Mouse (Mus musculus): ENCODE results near the gene Gm17581. TPM values are rescaled to one million over a fixed set of nuclear protein-coding genes. Genes with fewer than 3 reads are reported as not detected.

Gm17581 gene
- total RNA-seq, 2 experiments from 2014 or later, result not detected

GRCm38 (mm10) chr2:155694564-155694963 lies 41.1 kb downstream of the Gm17581 start:
- no peak for DNase-seq
- intact Hi-C loops (cut with DNase I), result loop anchor here (5.0 to 10.0 kb wide), 2 partner anchors 123 to 260 kb away; partner anchors contain the start of genes BC029722 and Cep250

GRCm38 (mm10) chr2:155693136-155693535 lies 42.5 kb downstream of the Gm17581 start:
- intact Hi-C loops (cut with DNase I), result loop anchor here (2.0 to 10.0 kb wide), 3 partner anchors 38 to 262 kb away; partner anchors contain the start of genes BC029722 and Cep250
- DNase-seq, result no peak

- peak; percentile 99 to 100 for DNase-seq
- intact Hi-C loops (cut with DNase I), result loop anchor here (1.0 to 10.0 kb wide), 4 partner anchors 17 to 263 kb away; partner anchors contain the start of genes BC029722 and Cep250
These were observed 43.8 kb downstream of the Gm17581 start, which contains the start of gene Trpc4ap for GRCm38 (mm10) chr2:155691723-155692493. Gene Trpc4ap (minus strand): TSS chr2:155692384.

GRCm38 (mm10) chr2:155691336-155691722 lies 44.3 kb downstream of the Gm17581 start:
- intact Hi-C loops (cut with DNase I), result loop anchor here (5.0 to 10.0 kb wide), 2 partner anchors 126 to 263 kb away; partner anchors contain the start of genes BC029722 and Cep250

GRCm38 (mm10) chr2:155689211-155689610 lies 46.5 kb downstream of the Gm17581 start:
- intact Hi-C loops (cut with DNase I), result loop anchor here (2.0 kb wide), 1 partner anchor 14 kb away; no protein-coding TSS in a partner anchor
- DNase-seq, result no peak

More at GRCm38 (mm10) chr2:155691336-155691722, 44.3 kb downstream of the Gm17581 start:
- DNase-seq, result no peak

- intact Hi-C loops (cut with DNase I), result loop anchor here (2.0 kb wide), 1 partner anchor 13 kb away; no protein-coding TSS in a partner anchor
These were observed 47.9 kb downstream of the Gm17581 start for GRCm38 (mm10) chr2:155687746-155688145.

GRCm38 (mm10) chr2:155686572-155686971 lies 49.1 kb downstream of the Gm17581 start:
- intact Hi-C loops (cut with DNase I), result no loop called here
- DNase-seq, result no peak

More at GRCm38 (mm10) chr2:155687746-155688145, 47.9 kb downstream of the Gm17581 start:
- DNase-seq, result no peak

Other genes starting within 250 kb of the Gm17581 start
- 10 to 100 TPM; 36.3 to 41.6 TPM for gene Acss2, start 217.9 kb downstream of the Gm17581 start, total RNA-seq (2021)
- 1 to 10 TPM in 1 of 2 experiments, under 1 TPM in 1; 0.49 to 1.6 TPM for gene Ggt7, start 217.6 kb downstream of the Gm17581 start, total RNA-seq (2021)
- gene Gss, start 143.1 kb downstream of the Gm17581 start, total RNA-seq (2021), result 10 to 100 TPM; 14.8 to 16.9 TPM
- gene Myh7b, start 124.7 kb downstream of the Gm17581 start, total RNA-seq (2021), result 10 to 100 TPM; 25.3 to 30.2 TPM
- 10 to 100 TPM; 92.1 to 92.3 TPM for gene Trpc4ap, start 43.5 kb downstream of the Gm17581 start, total RNA-seq (2021)
- 1 to 10 TPM; 6.9 to 7.0 TPM for gene Edem2, start 6.4 kb downstream of the Gm17581 start, total RNA-seq (2021)
- gene Procr, start 15.3 kb upstream of the Gm17581 start, total RNA-seq (2021), result 1 to 10 TPM; 3.1 to 3.3 TPM
- not detected for gene Mmp24, start 39.5 kb upstream of the Gm17581 start, total RNA-seq (2021)
- gene BC029722, start 83.6 kb upstream of the Gm17581 start, total RNA-seq (2021), result 10 to 100 TPM; 26.2 to 27.7 TPM
- 10 to 100 TPM; 50.7 to 53.6 TPM for gene Eif6, start 91.1 kb upstream of the Gm17581 start, total RNA-seq (2021)
- not detected for gene Fam83c, start 99.0 kb upstream of the Gm17581 start, total RNA-seq (2021)
- gene Uqcc1, start 194.4 kb upstream of the Gm17581 start, total RNA-seq (2021), result 100 to 1,000 TPM; 235 to 283 TPM
- gene Gm15557, start 204.9 kb upstream of the Gm17581 start, total RNA-seq (2021), result not detected
- gene Gdf5, start 209.5 kb upstream of the Gm17581 start, total RNA-seq (2021), result not detected
- 1 to 10 TPM; 7.1 to 7.9 TPM for gene Cep250, start 220.6 kb upstream of the Gm17581 start, total RNA-seq (2021)

Data from heart, postnatal 36 days (tissue).